Mouse (Mus musculus) v-Abl transformed pro-B cells (cell line): ENCODE data around the gene 9830107B12Rik.

Experiments used
- in situ Hi-C, 2 experiments: fragments of 400-800 bp; cut with MboI; formaldehyde crosslinking; loops; one replicate each; pipeline ENCODE4 v1.15.1; 2025; ENCODE audit not compliant: unreplicated experiment in 2 of 2

9830107B12Rik gene

GRCm38 (mm10) chr17:48097011-48097742 is 48.9 kb downstream of the 9830107B12Rik start:
- in situ Hi-C loops = loop anchor here (5.0 to 25.0 kb wide), 6 partner anchors 50 to 735 kb away; partner anchors contain the start of gene Mrps10 (in 1 of the 2)

DNA sequence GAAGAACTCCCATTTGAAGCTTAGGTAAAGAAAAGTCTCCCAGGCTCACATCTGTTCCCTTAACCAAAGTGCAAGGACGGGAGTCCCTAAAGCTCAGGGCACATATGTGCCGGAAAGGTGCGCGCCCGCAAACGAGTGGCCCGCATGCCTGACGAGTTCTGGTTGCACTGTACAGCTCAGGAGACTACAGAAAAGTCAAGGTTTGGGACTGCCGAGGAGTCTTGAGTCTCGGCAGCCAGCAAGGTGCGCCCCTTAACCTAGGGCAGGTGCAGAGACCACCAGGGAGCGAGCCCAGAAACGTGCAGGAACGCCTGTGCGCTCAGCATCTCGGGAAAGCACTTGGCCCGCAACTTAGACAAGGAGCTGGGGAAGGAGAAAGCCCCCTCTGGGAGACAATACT is 49.7 kb downstream of the 9830107B12Rik start:
- in situ Hi-C loops = loop anchor here (5.0 to 25.0 kb wide), 6 partner anchors 49 to 734 kb away; partner anchors contain the start of gene Mrps10 (in 1 of the 2)

- in situ Hi-C loops = loop anchor here (5.0 to 25.0 kb wide), 6 partner anchors 48 to 733 kb away; partner anchors contain the start of gene Mrps10 (in 1 of the 2)
Observed at GRCm38 (mm10) chr17:48095718-48096121, 50.3 kb downstream of the 9830107B12Rik start.

DNA sequence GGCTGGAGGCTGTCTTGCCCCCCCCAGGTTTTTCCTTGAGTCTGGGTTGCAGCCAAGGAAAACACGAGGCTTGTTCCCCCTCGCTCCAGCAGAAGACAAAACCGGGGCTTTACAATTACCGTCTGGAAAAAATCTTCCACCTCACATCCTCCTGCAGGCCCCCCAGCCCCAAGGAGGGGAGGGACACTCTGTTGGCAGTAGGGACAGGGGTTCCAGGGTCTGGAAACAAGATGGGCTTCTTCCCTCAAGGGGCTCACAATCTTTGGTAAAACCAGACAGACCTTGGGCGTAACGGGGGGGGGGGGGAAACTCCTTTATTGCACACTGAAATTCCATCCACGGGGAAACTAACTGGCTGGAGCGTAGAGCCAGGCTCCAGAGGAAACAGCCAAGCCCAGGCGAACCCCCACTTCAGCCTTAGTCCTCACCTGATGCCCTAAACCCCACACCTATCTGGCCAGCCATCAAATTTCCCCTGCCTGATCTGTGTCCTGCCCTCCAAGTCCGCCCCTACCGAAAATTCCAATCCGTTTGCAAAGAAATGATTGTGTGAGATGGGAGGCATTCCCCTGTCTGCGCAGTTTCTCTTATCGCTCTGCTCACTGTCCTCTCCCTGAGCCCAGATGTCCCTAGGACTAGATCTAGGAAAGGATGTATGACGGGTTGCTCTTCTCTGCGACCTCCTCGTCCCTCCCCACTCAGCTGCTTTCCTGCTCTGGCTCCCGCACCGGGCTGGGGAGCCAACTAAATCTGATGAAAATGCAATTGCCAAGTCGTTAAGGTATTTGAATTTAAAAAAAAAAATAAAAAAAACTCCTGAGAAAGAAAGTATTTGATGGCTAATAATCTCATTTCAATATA is 51.0 kb downstream of the 9830107B12Rik start:
- in situ Hi-C loops = loop anchor here (5.0 to 25.0 kb wide), 6 partner anchors 48 to 733 kb away; partner anchors contain the start of gene Mrps10 (in 1 of the 2)

- in situ Hi-C loops = loop anchor here (10.0 to 25.0 kb wide), 2 partner anchors 49 to 731 kb away; partner anchors contain the start of gene Mrps10 (in 1 of the 2)
Observed at GRCm38 (mm10) chr17:48093286-48093817, 52.7 kb downstream of the 9830107B12Rik start.

- in situ Hi-C loops = loop anchor here (10.0 to 25.0 kb wide), 2 partner anchors 46 to 728 kb away; partner anchors contain the start of gene Mrps10 (in 1 of the 2)
Observed at GRCm38 (mm10) chr17:48090305-48090704, 55.8 kb downstream of the 9830107B12Rik start.

DNA sequence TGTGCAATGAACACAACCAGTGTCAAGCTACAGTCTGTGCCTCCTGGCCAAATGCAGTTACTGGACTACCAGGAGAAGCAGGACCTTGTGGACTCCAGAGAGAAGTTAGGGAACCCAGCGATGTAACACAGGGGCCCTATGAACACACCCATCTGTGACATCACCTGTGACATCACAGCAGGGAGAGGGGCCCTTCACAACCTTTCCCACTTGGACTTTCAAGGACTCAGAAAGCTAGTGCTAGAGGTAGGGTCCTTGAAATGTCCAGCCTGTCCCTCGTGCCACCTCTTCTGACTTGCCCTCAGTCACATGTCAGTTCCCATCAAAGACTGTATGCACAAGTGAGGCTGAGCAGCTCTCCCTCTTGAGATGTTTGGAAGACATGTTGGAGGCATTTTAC is 56.6 kb downstream of the 9830107B12Rik start:
- in situ Hi-C loops = loop anchor here in 1 of 2 experiments (25.0 kb wide), 1 partner anchor 727 kb away; the partner anchor contains the start of gene Mrps10

- in situ Hi-C loops = loop anchor here in 1 of 2 experiments (25.0 kb wide), 1 partner anchor 727 kb away; the partner anchor contains the start of gene Mrps10
Observed at GRCm38 (mm10) chr17:48089019-48089418, 57.0 kb downstream of the 9830107B12Rik start, which contains the start of gene 1700067P10Rik. Gene 1700067P10Rik, plus strand, starts transcription at chr17:48089319.

- in situ Hi-C loops = loop anchor here in 1 of 2 experiments (25.0 kb wide), 1 partner anchor 718 kb away; the partner anchor contains the start of gene Mrps10
Observed at GRCm38 (mm10) chr17:48080626-48081025, 65.4 kb downstream of the 9830107B12Rik start.
